Mouse (Mus musculus): ENCODE measurements around the gene Syde1.
"Not testable (repeated sequence)": the region's sequence is repeated elsewhere in the genome, so short reads cannot be mapped to it uniquely, and the experiment has no call there.

Syde1 gene

DNA sequence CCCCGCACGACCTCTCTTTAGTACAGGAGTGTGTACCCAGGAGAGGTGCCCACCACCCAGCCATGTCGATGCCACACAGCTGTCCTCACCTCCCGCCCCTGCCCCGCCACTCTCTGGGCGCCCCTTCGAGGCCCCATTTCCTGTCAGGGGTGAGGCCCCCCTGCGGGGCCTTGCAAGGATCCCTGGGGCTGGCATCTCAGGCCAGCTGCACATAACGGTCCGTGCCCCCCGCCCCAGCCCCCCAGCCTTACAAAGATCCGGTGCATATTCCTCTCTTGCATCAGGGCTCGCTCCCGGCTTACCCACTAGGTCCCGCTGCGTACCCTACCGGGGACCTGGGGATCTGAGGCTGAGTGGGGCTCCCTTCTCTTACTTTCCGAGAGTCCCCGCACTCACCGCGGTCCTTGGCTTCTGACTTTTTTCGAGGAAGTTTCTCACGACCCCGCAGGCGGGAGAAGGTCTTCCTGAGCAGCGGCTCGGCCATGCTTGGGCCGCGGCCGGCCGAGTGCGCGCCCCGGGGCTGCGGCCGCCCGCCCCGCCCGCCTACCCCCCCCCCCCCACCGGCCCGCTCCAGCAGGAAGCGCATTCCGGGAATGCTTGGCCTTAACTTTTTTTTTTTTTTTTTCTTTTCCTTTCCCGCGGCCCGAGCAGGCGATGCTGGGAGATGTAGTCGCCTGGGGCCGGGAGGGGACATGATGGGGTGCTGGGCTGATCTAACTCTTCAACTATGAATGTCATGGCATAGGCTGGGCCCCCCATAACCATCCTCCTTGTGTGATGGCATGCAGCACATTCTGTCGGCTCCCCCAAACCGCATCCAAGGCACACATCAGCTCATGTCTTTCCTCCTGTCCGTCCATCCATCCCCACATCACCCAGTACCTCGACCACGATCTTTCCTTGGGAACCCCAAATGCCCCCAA, at the start of gene Syde1:
Gene Syde1, minus strand, starts transcription at position 559 of the 923 bp plus-strand sequence.
- DNase-seq (ENCODE audit: low spot score) = no peak

DNA sequence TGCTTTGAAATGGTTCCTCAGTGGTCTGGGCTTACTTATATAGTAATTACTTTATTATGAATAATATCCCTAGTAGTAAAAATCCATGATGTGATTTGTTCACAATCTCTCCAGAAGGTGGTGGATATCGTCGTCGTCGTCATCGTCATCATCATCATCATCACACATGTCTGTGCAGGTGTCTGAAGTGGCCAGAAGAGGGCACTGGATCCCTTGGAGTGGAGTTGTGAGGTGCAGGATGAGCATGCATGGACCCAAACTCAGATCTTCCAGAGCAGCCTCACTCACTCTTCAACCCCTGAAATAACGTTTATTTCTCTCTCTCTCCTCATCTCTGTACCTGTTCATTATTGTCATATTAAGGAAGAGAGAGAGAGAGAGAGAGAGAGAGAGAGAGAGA, 40.5 kb upstream of the Syde1 start:
- DNase-seq (ENCODE audit: low spot score) = peak; percentile 17

DNA sequence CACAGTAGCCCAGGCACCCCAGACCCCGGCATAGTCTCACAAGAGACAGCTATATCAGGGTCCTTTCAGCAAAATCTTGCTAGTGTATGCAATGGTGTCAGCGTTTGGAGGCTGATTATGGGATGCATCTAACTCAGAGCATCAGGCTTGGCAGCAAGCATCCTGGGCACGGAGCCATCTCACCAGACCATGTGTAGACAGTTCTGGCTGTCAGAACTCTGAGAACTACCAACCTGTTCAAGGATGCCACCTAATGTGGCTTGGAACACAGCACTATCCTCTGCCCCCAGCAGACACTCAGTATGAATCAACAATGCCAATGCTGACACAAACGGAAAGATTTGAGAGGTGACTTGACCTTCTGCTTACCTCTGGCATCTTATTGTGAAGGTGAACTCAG, 38.4 kb upstream of the Syde1 start:
- peak; percentile 20 for DNase-seq (ENCODE audit: low spot score)

DNA sequence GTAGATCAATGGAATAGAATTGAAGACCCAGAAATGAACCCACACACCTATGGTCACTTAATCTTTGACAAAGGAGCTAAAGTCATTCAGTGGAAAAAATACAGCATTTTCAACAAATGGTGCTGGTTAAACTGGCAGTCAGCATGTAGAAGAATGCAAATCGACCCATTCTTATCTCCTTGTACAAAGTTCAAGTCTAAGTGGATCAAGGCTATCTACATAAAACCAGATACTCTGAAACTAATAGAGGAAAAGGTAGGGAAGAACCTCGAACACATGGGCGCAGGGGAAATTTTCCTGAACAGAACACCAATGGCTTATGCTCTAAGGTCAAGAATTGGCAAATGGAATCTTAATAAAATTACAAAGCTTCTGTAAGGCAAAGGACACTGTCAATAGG, 31.4 kb upstream of the Syde1 start:
- DNase-seq (ENCODE audit: low spot score) = not testable (repeated sequence)

DNA sequence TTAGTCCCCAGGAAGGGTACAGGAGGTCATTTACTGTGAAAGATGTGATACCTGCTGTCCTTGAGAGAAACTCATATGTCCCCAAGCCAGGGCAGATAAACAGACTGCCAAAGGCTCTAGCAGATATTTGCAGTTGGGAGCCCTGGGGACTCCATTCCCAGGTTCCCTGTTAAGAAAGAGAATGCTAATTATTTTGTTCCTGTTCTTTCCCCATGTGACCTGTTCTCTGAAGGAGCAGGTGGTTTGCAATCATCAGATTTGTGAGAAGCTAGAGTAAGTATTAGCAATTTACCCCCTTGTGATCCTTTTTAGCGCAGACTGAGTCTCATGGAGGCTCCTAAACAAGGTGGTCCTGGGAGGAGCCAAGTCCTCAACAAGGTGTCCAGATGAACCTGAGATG, 26.2 kb upstream of the Syde1 start, which contains the start of gene Olfr1357:
Gene Olfr1357, minus strand, starts transcription at position 101 of the 400 bp plus-strand sequence.
- DNase-seq (ENCODE audit: low spot score) = no peak

DNA sequence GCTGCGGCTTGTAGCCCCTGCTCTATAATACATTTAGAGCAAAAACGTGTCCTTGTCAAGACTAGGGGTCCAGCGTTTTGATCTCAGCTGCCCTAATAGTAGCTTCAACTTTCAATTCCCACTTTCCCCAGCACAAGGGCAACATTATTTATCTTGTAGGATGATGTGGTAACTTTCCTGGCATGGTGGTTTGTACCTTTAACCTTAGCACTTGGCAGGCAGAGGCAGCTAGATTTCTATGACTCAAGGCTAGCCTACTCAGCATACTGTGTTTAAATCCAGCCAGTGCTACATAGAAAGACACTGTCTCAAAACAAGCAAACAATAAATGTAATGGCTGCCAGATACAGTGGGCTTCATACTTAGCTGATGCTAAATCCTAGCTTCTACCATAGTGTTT, 15.8 kb upstream of the Syde1 start:
- no peak for DNase-seq (ENCODE audit: low spot score)

DNA sequence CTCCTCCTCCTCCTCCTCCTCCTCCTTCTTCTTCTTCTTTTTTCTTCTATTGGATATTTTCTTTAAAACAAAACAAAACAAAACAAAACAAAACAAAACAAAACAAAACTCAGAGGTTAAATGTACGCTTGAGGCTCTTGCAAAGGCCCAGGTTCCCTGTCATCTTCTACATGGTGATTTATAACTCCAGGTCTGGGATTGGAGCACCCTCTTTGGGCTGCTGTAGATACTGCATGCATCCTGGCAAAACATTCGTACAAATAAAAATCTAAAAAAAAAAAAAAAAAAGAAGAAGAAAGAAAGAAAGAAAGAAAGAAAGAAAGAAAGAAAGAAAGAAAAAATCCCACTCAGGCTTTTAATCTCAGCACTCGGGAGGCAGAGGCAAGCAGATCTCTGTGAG, 13.3 kb upstream of the Syde1 start:
- peak; percentile 40 for DNase-seq (ENCODE audit: low spot score)

DNA sequence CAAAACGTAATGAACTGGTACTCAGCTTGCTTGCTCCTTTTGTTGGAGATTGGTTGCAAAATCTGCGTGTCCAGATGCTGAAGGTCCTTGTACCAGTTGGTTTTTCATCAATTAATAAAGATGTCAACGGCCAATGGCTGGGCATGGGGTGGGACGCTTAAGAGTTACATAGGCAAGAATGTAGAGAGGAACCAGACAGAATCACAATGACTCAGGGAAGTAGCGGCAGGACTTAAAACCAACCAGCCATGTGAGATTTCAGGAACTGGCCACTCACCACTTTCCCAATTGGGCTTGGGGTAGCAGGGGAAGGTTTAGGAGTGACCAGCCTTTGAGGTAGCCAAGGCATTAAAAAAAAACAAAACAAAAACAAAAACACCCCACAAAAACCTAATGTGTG, 8.1 kb upstream of the Syde1 start:
- DNase-seq (ENCODE audit: low spot score) = no peak

DNA sequence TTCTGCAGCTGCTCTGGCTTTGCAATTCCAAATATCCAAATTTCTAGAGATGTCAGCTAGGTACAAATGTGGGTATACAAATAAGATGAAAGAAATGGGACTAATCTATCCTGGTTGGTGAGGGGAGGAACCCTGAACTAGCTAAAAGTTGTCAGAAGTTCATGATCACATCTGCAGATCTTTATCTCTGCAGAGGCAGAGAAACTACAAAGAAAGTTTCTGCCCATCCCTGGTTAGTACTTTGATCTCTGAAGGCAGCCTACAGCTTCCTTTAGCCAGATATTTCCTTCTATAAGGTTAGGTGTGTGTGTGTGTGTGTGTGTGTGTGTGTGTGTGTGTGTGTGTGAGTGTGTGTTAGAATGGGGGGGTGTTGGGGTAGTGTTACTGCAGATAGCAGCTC, 2.8 kb upstream of the Syde1 start:
- no peak for DNase-seq (ENCODE audit: low spot score)

DNA sequence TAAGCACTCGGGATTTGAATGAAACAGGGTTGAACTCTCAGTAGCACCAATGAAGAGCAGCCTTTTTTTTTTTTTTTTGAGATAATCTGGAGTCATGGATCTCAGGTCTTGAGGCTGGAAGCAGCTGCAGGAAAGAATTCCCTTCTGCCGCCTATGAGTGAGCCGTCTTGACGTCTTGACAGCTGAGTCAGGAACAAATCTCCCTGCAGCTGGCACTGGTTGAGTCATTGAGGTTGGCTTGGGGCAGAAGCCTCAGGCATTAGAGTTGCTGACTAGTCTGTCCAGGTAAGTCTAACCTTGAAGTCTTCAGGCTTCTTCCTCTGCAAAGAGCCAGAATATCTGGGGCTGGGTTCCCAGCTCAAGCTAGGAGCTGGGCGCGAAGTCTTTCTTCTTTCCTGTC, 2.4 kb upstream of the Syde1 start:
- DNase-seq (ENCODE audit: low spot score) = no peak

DNA sequence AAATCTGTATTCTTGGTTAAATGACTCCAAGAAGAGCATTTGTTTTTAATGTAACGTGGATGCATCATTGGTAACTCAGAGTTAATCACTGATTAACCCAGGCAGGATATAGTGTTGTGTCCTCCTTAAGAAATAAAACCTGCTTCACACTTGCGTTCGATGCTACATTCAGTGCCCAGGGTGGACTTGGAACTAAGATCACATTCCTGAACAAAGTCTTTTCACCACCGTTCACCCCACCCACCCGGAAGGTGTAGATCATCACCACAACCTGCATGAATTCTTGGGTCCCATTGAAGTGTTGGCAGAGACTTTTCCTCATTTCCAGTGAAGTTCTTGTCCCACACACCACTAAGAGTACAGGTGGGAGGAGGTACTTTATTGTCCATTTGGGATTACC, 2.0 kb upstream of the Syde1 start:
- no peak for DNase-seq (ENCODE audit: low spot score)

DNA sequence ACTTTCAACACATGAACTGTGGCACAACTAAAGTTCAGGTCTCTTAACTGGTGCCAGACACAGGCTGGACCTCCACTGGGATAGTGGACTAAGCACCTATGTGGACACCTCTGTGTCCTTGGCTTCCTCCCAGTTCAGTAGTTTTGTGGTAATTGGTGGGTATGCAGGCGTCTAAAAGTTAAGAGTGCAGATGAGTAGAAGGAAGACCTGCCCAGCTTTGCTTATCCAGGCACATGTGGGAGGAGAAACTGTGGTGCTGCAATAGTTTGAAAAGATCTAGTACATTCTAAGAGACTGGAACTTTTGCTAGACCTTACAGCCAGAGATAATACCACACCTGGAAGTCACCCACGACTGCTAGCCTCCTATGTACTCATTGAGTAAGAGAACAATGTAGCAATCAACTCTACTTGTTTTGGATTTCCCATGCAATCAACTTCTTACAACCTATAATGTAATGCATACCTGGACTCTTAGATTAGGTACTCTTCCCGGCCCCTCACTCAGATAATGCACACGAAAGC, 1.2 kb upstream of the Syde1 start:
- DNase-seq (ENCODE audit: low spot score) = no peak

DNA sequence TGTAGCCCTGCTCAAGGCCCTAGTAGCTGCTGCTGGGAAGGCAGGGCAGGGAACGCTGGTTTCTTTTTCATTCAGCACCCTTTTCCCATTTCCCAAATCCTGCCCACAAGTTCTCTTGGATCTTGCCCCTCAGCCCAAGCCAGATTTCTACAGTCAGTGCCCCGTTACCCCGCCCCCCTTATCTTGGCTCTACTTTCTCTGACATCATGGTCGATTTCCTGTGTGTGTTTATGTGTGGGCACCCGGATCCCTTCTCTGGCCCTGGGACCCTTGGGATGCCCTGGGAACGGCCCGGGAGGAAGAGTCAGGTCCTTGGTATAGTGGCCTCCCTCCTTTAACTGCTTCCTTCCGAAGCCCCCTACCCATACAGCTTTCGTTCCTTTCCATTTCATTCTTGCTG, 1.0 kb downstream of the Syde1 start:
- DNase-seq (ENCODE audit: low spot score) = no peak

DNA sequence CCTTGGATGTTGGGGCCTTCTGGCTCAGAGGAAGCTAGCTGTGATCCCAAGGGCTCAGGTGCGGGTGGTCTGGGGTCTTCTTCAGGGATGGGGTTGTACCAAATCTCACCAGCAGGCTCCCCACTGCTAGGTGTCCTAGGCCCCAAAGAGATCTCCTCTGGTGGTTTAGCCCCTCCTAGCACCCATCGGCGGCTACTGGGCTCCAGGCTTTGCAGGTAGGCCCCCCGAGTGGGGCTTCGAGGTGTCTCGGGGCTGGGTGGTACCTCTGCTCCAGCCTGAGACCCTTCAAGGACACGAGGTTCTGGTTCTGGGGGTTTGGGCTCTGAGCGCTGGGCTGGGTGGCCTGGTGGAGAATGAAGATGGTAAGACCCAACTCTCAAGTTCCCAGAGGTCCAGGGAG, 1.9 kb downstream of the Syde1 start:
- no peak for DNase-seq (ENCODE audit: low spot score)

DNA sequence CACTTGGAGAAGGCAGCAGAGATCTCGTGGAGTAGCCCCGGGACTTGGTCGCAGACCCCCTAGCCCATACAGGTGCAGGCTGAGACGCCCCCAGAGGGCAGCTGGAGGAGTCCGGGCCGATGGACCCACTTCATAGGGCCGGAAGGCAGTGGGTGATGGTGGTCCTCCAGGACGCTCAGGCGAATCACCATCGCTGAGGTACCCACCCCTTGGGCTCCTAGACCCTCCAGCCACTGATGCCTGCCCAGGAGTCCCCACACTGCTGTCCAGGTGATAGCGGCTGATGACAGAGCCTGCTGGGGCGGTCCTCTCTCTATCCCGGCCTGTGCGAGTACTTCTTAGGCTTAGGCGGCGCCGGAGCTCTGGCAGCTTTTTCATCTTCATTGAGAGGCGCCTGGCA, 2.5 kb downstream of the Syde1 start:
- DNase-seq (ENCODE audit: low spot score) = no peak

DNA sequence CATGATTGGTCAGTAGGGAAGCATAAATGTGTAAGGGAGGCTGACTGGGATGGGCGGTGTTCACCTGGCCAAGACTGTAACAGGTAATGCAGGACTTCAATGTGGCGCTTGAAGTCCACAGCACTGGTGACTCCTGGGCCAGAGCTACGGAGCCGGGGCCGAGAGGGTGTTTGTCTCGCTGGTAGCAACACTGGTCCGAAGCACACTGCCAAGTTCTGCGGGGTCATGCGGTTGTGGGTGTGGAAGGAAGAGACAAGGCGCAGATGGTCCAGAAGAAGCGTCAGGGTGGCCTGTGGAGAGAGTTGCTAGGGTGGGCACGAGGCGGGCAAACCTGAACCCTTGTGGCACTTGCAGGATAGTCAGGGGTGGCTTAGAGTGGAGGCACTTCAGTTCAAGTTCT, 5.7 kb downstream of the Syde1 start:
- no peak for DNase-seq (ENCODE audit: low spot score)

DNA sequence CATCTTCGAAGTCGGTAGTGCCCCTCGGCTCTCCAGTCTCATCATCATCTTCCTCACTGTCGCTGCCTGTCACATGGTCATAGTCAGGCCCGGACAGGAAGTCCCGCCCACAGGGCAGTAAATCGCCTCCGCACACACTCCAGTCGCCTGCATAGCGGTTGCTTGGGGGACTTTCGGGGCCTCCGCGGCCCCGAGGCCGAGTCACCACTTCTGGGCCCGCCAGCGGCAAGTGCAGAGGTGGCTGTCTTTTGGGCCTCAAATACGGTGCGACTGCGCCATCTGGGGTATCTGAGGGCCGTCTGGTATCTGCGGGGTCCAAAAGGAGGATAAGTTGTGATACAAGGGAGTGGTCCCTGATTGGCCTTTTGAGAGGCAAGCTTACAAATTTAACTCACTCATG, 6.2 kb downstream of the Syde1 start:
- DNase-seq (ENCODE audit: low spot score) = no peak

DNA sequence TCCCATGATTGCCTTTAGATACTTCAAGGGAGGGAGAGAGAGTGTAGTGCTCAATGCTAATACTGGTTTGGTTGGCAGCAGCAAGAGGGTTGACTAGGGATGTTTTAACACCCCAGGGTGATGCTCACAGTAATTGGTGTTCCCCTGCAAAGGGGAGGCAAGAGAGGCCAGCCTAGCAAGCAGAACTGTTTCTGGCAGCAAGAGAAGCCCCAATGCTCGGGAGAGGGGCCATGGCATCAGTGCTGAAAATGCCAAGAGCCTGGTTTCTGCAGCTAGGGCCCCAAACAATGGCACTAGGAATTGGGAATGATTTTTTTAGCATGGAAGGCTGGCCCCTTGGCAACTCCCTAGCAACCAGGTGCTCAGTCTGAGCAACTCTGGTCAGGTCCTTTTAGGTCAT, 6.8 kb downstream of the Syde1 start:
- DNase-seq (ENCODE audit: low spot score) = no peak

DNA sequence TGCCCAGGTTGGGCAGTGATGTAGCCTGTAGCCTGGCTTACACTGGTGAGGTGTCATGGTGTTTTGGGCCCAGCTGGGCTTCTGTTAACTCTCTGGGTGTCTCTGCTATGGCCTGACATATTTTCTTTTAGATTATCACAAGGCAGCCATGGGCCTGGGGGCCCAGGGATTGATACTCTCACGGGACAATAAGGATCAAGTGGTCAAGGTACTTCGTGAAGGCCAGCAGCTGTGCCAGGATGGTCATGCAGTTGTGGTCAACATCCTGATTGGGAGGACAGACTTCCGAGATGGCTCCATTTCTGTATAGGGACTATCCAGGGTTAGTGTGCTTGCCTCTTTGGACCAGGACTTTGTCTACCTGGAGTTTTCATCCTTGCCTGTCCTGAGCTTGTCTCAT, 7.8 kb downstream of the Syde1 start:
- no peak for DNase-seq (ENCODE audit: low spot score)

DNA sequence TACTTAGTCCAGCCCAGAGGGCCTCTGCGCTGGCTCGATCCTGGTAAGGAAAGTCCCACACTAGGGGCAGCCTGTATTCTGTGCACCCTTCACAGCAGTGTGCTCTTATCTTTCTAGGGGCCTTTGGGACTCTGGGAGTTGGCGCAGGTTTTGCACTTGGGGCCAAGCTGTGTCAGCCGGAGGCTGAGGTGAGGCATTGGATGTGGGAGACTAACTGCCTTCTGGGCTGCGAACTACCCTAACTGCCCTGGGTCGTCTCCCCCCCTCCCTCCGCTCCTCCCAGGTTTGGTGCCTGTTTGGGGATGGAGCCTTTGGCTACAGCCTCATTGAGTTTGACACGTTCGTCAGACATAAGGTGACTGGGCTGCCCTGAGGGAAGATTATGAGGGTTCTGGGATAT, 8.4 kb downstream of the Syde1 start:
- DNase-seq (ENCODE audit: low spot score) = no peak

DNA sequence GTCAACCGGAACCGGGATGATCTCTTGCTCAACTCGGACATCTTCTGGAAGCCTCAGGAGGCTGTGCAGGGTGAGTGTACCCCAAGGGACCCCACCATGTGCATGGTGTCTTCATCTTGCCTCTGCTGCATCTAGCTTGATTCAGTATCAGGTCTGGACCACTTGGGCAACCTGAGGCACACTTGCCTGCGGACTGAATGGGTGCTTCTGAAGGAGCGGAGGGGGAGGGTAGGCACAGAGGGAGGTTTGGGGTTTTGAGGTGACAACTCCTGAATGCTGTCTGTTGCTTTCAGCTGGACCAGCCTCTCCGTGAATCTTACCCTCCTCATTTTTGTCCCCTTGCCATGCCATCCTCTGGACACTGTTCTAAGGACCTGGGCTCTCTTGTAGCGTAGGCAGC, 10.6 kb downstream of the Syde1 start:
- no peak for DNase-seq (ENCODE audit: low spot score)

DNA sequence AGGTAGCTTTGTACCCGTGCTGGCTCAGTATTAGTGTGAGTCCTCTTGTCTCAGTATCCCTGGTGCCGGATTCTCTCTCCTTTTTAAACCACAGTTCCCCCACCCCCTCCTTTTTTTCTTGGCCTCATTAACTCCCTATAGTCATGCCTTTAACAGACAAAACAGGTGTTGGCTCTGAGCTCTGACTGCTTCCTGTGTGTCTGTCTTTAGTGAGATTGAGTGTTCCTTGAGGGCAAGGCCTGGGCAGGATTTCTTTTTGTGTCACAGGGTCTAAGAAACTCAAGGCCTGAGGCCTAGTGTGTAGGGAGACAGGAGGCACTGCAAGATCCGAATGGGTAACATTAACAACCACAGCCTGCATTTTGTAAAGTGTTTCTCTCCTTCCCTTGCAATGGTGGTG, 13.6 kb downstream of the Syde1 start:
- DNase-seq (ENCODE audit: low spot score) = no peak

DNA sequence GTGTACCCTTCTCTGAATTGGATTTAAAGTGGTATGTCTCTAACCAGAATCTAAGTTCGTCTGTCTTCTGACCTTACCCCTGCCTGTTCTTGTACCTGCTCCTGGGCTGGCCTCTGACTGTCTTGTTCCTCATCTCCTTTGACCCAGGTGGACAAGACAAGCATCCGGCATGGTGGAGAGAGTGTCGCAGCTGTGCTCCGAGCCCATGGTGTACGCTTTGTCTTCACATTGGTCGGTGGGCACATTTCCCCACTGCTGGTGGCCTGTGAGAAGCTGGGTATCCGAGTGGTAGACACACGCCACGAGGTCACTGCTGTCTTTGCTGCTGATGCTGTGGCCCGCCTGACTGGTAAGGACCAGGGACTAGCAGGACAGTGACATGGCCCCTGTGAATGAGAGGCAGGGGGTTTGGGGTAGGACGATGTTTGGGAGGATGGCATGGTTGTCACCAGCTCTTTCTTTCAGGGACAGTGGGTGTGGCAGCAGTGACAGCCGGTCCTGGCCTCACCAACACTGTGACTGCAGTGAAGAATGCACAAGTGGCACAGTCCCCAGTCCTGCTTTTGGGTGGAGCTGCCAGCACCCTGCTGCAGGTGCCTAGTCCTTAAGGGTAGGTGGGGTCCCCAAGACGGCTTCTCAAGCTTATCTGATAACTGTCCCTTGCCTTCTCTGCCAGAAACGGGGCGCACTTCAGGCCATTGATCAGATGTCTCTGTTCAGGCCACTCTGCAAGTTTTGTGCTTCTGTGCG, 15.2 kb downstream of the Syde1 start:
- no peak for DNase-seq (ENCODE audit: low spot score)
